Mouse (Mus musculus) intestine, postnatal 0 days (tissue): Measurements from ENCODE around the gene Lmo1. TPM values are rescaled to one million over a fixed set of nuclear protein-coding genes. Genes with fewer than 3 reads are reported as not detected.
A peak's percentile ranks its signal among the peaks of the same experiment; 100 is the strongest.
"Not testable (repeated sequence)": the region's sequence is repeated elsewhere in the genome, so short reads cannot be mapped to it uniquely, and the experiment has no call there.

Source experiments
- ATAC-seq: fragments of 200-750 bp; cut with Nextera tagmentation; 2 replicates; pipeline ENCODE4 v1.8.0; 2017; ENCODE audit warnings: mild to moderate bottlenecking, moderate TSS enrichment, moderate library complexity
- H3K27ac ChIP-seq: fragments of 300-500 bp; sonication (generic); 2 replicates; pipeline ENCODE4 v1.5.1; 2014; ENCODE audit warnings: mild to moderate bottlenecking, low read depth, low read length, moderate library complexity
- H3K27me3 ChIP-seq: fragments of 300-500 bp; sonication (generic); replicated peaks from 2 replicates; pipeline ENCODE4 v1.6.1; 2014; ENCODE audit warnings: low read length, mixed read lengths; ENCODE audit not compliant: control insufficient read depth, insufficient read depth
- H3K36me3 ChIP-seq: fragments of 300-500 bp; sonication (generic); 2 replicates; pipeline ENCODE4 v1.6.1; 2014; ENCODE audit warnings: mild to moderate bottlenecking, moderate library complexity; ENCODE audit not compliant: control insufficient read depth, insufficient read depth
- H3K4me1 ChIP-seq: fragments of 300-500 bp; sonication (generic); replicated peaks from 2 replicates; pipeline ENCODE4 v1.6.1; 2014; ENCODE audit warnings: antibody characterized with exemption, low read length, mixed read lengths; ENCODE audit not compliant: control insufficient read depth, insufficient read depth
- H3K4me2 ChIP-seq: fragments of 300-500 bp; sonication (generic); replicated peaks from 2 replicates; pipeline ENCODE4 v1.6.1; 2014; ENCODE audit warnings: low read depth, mild to moderate bottlenecking, moderate library complexity
- H3K4me3 ChIP-seq: fragments of 300-500 bp; sonication (generic); 2 replicates; pipeline ENCODE4 v1.5.1; 2014; ENCODE audit warnings: low read depth, low read length
- H3K9ac ChIP-seq: fragments of 300-500 bp; sonication (generic); 2 replicates; pipeline ENCODE4 v1.6.1; 2014; ENCODE audit warnings: mild to moderate bottlenecking, low read depth, low read length
- H3K9me3 ChIP-seq: fragments of 300-500 bp; sonication (generic); 2 replicates; pipeline ENCODE4 v1.6.1; 2016; ENCODE audit warnings: mixed run types; ENCODE audit not compliant: control insufficient read depth
- CTCF ChIP-seq: sonication (generic); IDR thresholded peaks from 2 replicates; pipeline ENCODE4 v1.5.1; 2016; ENCODE audit warnings: low read depth, mild to moderate bottlenecking, control low read depth, antibody characterized with exemption, moderate library complexity
- WGBS: fragments of 180-500 bp; shearing (Covaris S2); extraction: QIAGEN DNeasy Blood & Tissue Kit; methylation state at CpG from one replicate; pipeline ENCODE4 v1.1.7; 2014; 5-methylcytosine and 5-hydroxymethylcytosine counted together
- polyA plus RNA-seq: library from polyadenylated mRNA; unstranded; fragments of >200 nt; fragmentation: Nextera tagmentation; extraction: Ambion mirVana; gene quantifications from 2 replicates; pipeline ENCODE4 v1.2.1, GENCODE M21; 2015

Gene Lmo1
- polyA plus RNA-seq, 1 experiment from 2014 or later, result 2.3 TPM

GRCm38 (mm10) chr7:109104894-109105293, 70.1 kb downstream of the Lmo1 start:
- no peak overlapping the region for H3K4me3 ChIP-seq
- no peak overlapping the region for H3K9ac ChIP-seq
- no peak overlapping the region for H3K4me2 ChIP-seq
- ATAC-seq, result no peak
- no peaks in the 10 kb centered on the region for H3K27me3 ChIP-seq
- TF ChIP-seq CTCF, result no peak
- no peaks in the 10 kb centered on the region for H3K9me3 ChIP-seq
- H3K4me1 ChIP-seq, result no peaks in the 10 kb centered on the region
- 47% methylated on average over 1 of the region's 1 CpGs for WGBS
- H3K27ac ChIP-seq, result no peak overlapping the region
- H3K36me3 ChIP-seq, result no peaks in the 10 kb centered on the region

- Histone ChIP-seq H3K4me1 (no peaks in the 10 kb centered on the region), H3K36me3 (no peaks in the 10 kb centered on the region), H3K4me2 (no peak overlapping the region), H3K4me3 (no peak overlapping the region), H3K9me3 (no peaks in the 10 kb centered on the region), H3K27me3 (no peaks in the 10 kb centered on the region), H3K9ac (no peak overlapping the region), H3K27ac (no peak overlapping the region)
- ATAC-seq, result no peak
- TF ChIP-seq CTCF, result no peak
- WGBS, result 86% methylated on average over 3 of the region's 3 CpGs
Observed at GRCm38 (mm10) chr7:109101167-109101566, 73.8 kb downstream of the Lmo1 start.

GRCm38 (mm10) chr7:109098145-109099018, 76.6 kb downstream of the Lmo1 start:
- Histone ChIP-seq H3K9ac (no peak overlapping the region), H3K4me2 (no peak overlapping the region), H3K27ac (no peak overlapping the region), H3K27me3 (no peaks in the 10 kb centered on the region), H3K36me3 (no peaks in the 10 kb centered on the region), H3K4me3 (no peak overlapping the region), H3K9me3 (no peaks in the 10 kb centered on the region), H3K4me1 (no peaks in the 10 kb centered on the region)
- WGBS, result 33% methylated on average over 6 of the region's 6 CpGs
- peak; percentile 69 for TF ChIP-seq CTCF
- ATAC-seq, result no peak

GRCm38 (mm10) chr7:109097203-109097602, 77.8 kb downstream of the Lmo1 start:
- Histone ChIP-seq H3K9me3 (no peaks in the 10 kb centered on the region), H3K4me1 (no peaks in the 10 kb centered on the region), H3K4me2 (no peak overlapping the region), H3K27ac (no peak overlapping the region), H3K27me3 (no peaks in the 10 kb centered on the region), H3K9ac (no peak overlapping the region), H3K4me3 (no peak overlapping the region), H3K36me3 (no peaks in the 10 kb centered on the region)
- no peak for ATAC-seq
- TF ChIP-seq CTCF, result no peak
- WGBS, result 63% methylated on average over 7 of the region's 7 CpGs

GRCm38 (mm10) chr7:109096618-109097017, 78.4 kb downstream of the Lmo1 start:
- no peak overlapping the region for H3K9ac ChIP-seq
- H3K27ac ChIP-seq, result no peak overlapping the region
- H3K36me3 ChIP-seq, result no peaks in the 10 kb centered on the region
- H3K4me3 ChIP-seq, result no peak overlapping the region
- H3K9me3 ChIP-seq, result no peaks in the 10 kb centered on the region
- no peaks in the 10 kb centered on the region for H3K4me1 ChIP-seq
- TF ChIP-seq CTCF, result no peak
- WGBS, result 75% methylated on average over 4 of the region's 4 CpGs
- no peak for ATAC-seq
- no peak overlapping the region for H3K4me2 ChIP-seq
- H3K27me3 ChIP-seq, result no peaks in the 10 kb centered on the region

- WGBS, result 85% methylated on average over 7 of the region's 7 CpGs
- no peak for TF ChIP-seq CTCF
Observed at GRCm38 (mm10) chr7:109094294-109094693, 80.7 kb downstream of the Lmo1 start.

GRCm38 (mm10) chr7:109091316-109091715, 83.7 kb downstream of the Lmo1 start:
- not testable (repeated sequence) for H3K36me3 ChIP-seq, H3K27me3 ChIP-seq, H3K4me2 ChIP-seq, H3K9ac ChIP-seq, H3K27ac ChIP-seq, ATAC-seq, H3K9me3 ChIP-seq, H3K4me3 ChIP-seq, H3K4me1 ChIP-seq
- WGBS, result 77% methylated on average over 2 of the region's 2 CpGs

More at GRCm38 (mm10) chr7:109094294-109094693, 80.7 kb downstream of the Lmo1 start:
- no peak for ATAC-seq
- H3K4me1 ChIP-seq, result no peaks in the 10 kb centered on the region
- no peak overlapping the region for H3K4me3 ChIP-seq
- no peaks in the 10 kb centered on the region for H3K27me3 ChIP-seq
- no peak overlapping the region for H3K27ac ChIP-seq
- no peaks in the 10 kb centered on the region for H3K9me3 ChIP-seq
- H3K4me2 ChIP-seq, result no peak overlapping the region
- no peak overlapping the region for H3K9ac ChIP-seq
- H3K36me3 ChIP-seq, result no peaks in the 10 kb centered on the region
